38 mouse cellular contexts compared by ENCODE assay signal in genomic region chr3:15427917-15428316, GRCm38 (mm10). TPM values are rescaled to one million over a fixed set of nuclear protein-coding genes. Genes with fewer than 3 reads are reported as not detected.
DNase-seq lines count a peak whose midpoint lies in the region; ATAC-seq and TF ChIP-seq lines count a peak whose summit lies in the region.
"Had no signal": no experiment of that assay in that cellular context is flagged by ENCODE, and none has a peak within 500 bp of the region (broad histone marks: within the 10 kb centered on the region; RNA-seq: fewer than 3 reads in every experiment).

No protein-coding gene starts in this region.

- no peak for TF ChIP-seq CTCF in lung, adult 2 months (IDR thresholded peaks at IDR 0.05; ENCODE audit: insufficient read depth, low read length)
- TF ChIP-seq CTCF in heart, adult 2 months (IDR thresholded peaks at IDR 0.05), result no peak

- no peak overlapping the region for H3K9ac ChIP-seq in heart, adult 2 months (ENCODE audit: low read depth, low read length)
- H3K9ac ChIP-seq: embryonic facial prominence, embryonic 13.5 days; heart, embryonic 13.5 days; hindbrain, embryonic 15.5 days; kidney, embryonic 15.5 days; liver, embryonic 15.5 days had no signal

- no peak for TF ChIP-seq EP300 in heart, adult 2 months (IDR thresholded peaks at IDR 0.05; ENCODE audit: insufficient read depth, low read depth, low read length)

- TF ChIP-seq POLR2A in lung, adult 2 months (IDR thresholded peaks at IDR 0.05; ENCODE audit: borderline replicate concordance, extremely low read depth, low read depth, low read length), result no peak
- TF ChIP-seq POLR2A in heart, adult 2 months (IDR thresholded peaks at IDR 0.05; ENCODE audit: insufficient read depth, low read depth, low read length), result no peak

- ATAC-seq in common myeloid progenitor, adult 5-6 weeks (replicated peaks; ENCODE audit: low read depth, poor library complexity, severe bottlenecking), result peak; percentile 97
- peak; percentile 100 for ATAC-seq in megakaryocyte progenitor cell, adult 5-6 weeks (replicated peaks; ENCODE audit: poor library complexity)
- ATAC-seq: activated CD4-positive, CD25-positive, alpha-beta regulatory T cell, adult 4 months; forebrain, embryonic 16.5 days had no signal

- 48% methylated on average over 1 of the region's 1 CpGs for WGBS in lung, adult 2 months
- 47% methylated on average over 1 of the region's 1 CpGs for WGBS in heart, adult 2 months

- H3K4me1 ChIP-seq in lung, adult 2 months (ENCODE audit: control insufficient read depth, insufficient read depth, low read length), result no peaks in the 10 kb centered on the region
- H3K4me1 ChIP-seq in heart, adult 2 months (ENCODE audit: control insufficient read depth, insufficient read depth, low read length), result no peaks in the 10 kb centered on the region
- H3K4me1 ChIP-seq: embryonic facial prominence, embryonic 13.5 days; forebrain, embryonic 10.5 days; heart, embryonic 13.5 days; hindbrain, embryonic 10.5 days; hindbrain, embryonic 15.5 days; kidney, embryonic 15.5 days; liver, embryonic 15.5 days had no signal

- intact Hi-C loops in heart, adult 2 months (cut with DNase I), result no loop called here

- no peak overlapping the region for H3K27ac ChIP-seq in heart, adult 2 months
- H3K27ac ChIP-seq: embryonic facial prominence, embryonic 13.5 days; forebrain, embryonic 10.5 days; gastrocnemius, adult 2 months; heart, embryonic 13.5 days; hindbrain, embryonic 10.5 days; hindbrain, embryonic 15.5 days; kidney, embryonic 15.5 days; layer of hippocampus, adult 2 months; liver, embryonic 15.5 days had no signal

- H3K27me3 ChIP-seq in heart, adult 2 months (ENCODE audit: control insufficient read depth, insufficient read depth, low read length), result no peaks in the 10 kb centered on the region
- H3K27me3 ChIP-seq: CH12.LX; embryonic facial prominence, embryonic 13.5 days; heart, embryonic 13.5 days; hindbrain, embryonic 15.5 days; kidney, embryonic 15.5 days; liver, embryonic 15.5 days had no signal

- no peaks in the 10 kb centered on the region for H3K36me3 ChIP-seq in heart, adult 2 months (ENCODE audit: control insufficient read depth, insufficient read depth, low read length)
- H3K36me3 ChIP-seq: embryonic facial prominence, embryonic 13.5 days; forebrain, embryonic 10.5 days; heart, embryonic 13.5 days; hindbrain, embryonic 10.5 days; hindbrain, embryonic 15.5 days; kidney, embryonic 15.5 days; liver, embryonic 15.5 days had no signal

- DNase-seq in lung, postnatal 25 days (ENCODE audit: low spot score), result peak; percentile 4
- no peak for DNase-seq in lung, adult 2 months
- no peak for DNase-seq in cerebellum, postnatal 4 days (ENCODE audit: low spot score in 2 of 2)
- DNase-seq in retina, postnatal 1 day, result no peak
- DNase-seq in heart, adult 2 months, result no peak
- DNase-seq: adrenal gland, adult 2 months; adrenal gland, postnatal 36 days; cerebellum, adult 9-10 months; cerebellum, postnatal 36 days; gastrocnemius, adult 2 months; gastrocnemius, postnatal 36 days; heart, postnatal 10 days; kidney, adult 18-20 months; kidney, postnatal 25 days; left cerebral cortex, postnatal 4 days; midbrain, embryonic 14.5 days; right cerebral cortex, postnatal 4 days; thymus, adult 2 months; thymus, postnatal 36 days had no signal

- no peaks in the 10 kb centered on the region for H3K79me2 ChIP-seq in heart, adult 2 months (replicated peaks; ENCODE audit: control insufficient read depth, insufficient read depth, low read length)

- no peak overlapping the region for H3K4me3 ChIP-seq in lung, adult 2 months (replicated peaks; ENCODE audit: extremely low read depth, low read depth, low read length)
- no peak overlapping the region for H3K4me3 ChIP-seq in heart, adult 2 months
- H3K4me3 ChIP-seq: embryonic facial prominence, embryonic 13.5 days; forebrain, embryonic 10.5 days; gastrocnemius, adult 2 months; heart, embryonic 13.5 days; hindbrain, embryonic 10.5 days; hindbrain, embryonic 15.5 days; kidney, embryonic 15.5 days; layer of hippocampus, adult 2 months; liver, embryonic 15.5 days had no signal

RNA-seq across cellular contexts. Expression of gene Sirpb1a, which starts 1.6 kb away (rescaled TPM):
- 2.0 and 2.5 TPM in 2 replicates for polyA plus RNA-seq in lung, adult 2 months (2012; rRNA removed)
- total RNA-seq in common myeloid progenitor, adult 5-6 weeks (2017), result not detected in 2 replicates
- 0.61 and 1.6 TPM in 2 replicates for total RNA-seq in megakaryocyte progenitor cell, adult 5-6 weeks (2015)
- total RNA-seq in megakaryocyte progenitor cell, adult 5-6 weeks (2017), result 0.50 TPM in 1 of 2 replicates, not detected in the other
- not detected for total RNA-seq in heart, adult 2 months (2021)
- 0.20 TPM in 1 of 2 replicates, not detected in the other for polyA plus RNA-seq in heart, adult 2 months (2012; rRNA removed)
- total RNA-seq: adrenal gland, postnatal 36 days; CH12.LX; ES-E14; gastrocnemius, adult 2 months; gastrocnemius, postnatal 36 days; heart, postnatal 10 days; layer of hippocampus, adult 2 months; layer of hippocampus, postnatal 14 days; left cerebral cortex, adult 8-10 months; left cerebral cortex, postnatal 4 days had no signal
- polyA plus RNA-seq: activated CD4-positive, CD25-positive, alpha-beta regulatory T cell, adult 4 months; C2C12; embryonic facial prominence, embryonic 13.5 days; forebrain, embryonic 10.5 days; forebrain, embryonic 16.5 days; heart, embryonic 13.5 days; hindbrain, embryonic 10.5 days; hindbrain, embryonic 15.5 days; intestine, embryonic 14.5 days; kidney, embryonic 15.5 days; limb, embryonic 14.5 days; liver, embryonic 15.5 days; midbrain, embryonic 14.5 days had no signal
